ENCODE assay signal across 8 mouse cellular contexts in genomic region chr11:73198603-73199229, GRCm38 (mm10). TPM values are rescaled to one million over a fixed set of nuclear protein-coding genes. Genes with fewer than 3 reads are reported as not detected.
DNase-seq lines count a peak whose midpoint lies in the region; TF ChIP-seq lines count a peak whose summit lies in the region.

Gene Ctns (minus strand): TSS chr11:73199042.

- peaks cover 20% of the 10 kb centered on the region for H3K4me1 ChIP-seq in forebrain, embryonic 10.5 days
- H3K4me1 ChIP-seq in lung, adult 2 months (ENCODE audit: control insufficient read depth, insufficient read depth, low read length), result 0 out of 2 replicates have a peak, but pooled peaks cover 4% of the 10 kb centered on the region
- peaks cover 6% of the 10 kb centered on the region for H3K4me1 ChIP-seq in olfactory bulb, adult 2 months (ENCODE audit: control insufficient read depth, insufficient read depth, low read length)

- peak within 1 kb of the TSS; percentile 78 for H3K4me3 ChIP-seq in forebrain, embryonic 10.5 days
- peak within 1 kb of the TSS; percentile 94 for H3K4me3 ChIP-seq in lung, adult 2 months (replicated peaks; ENCODE audit: extremely low read depth, low read depth, low read length)
- peak within 1 kb of the TSS; percentile 76 for H3K4me3 ChIP-seq in olfactory bulb, adult 2 months (ENCODE audit: insufficient read depth, low read depth, low read length)

- TF ChIP-seq POLR2A in lung, adult 2 months (IDR thresholded peaks at IDR 0.05; ENCODE audit: borderline replicate concordance, extremely low read depth, low read depth, low read length), result peak; percentile 76; the same call in 1 of the 2 replicates
- TF ChIP-seq POLR2A in olfactory bulb, adult 2 months (IDR thresholded peaks at IDR 0.05; ENCODE audit: insufficient read depth, low read depth, low read length), result peak; percentile 72

- peak within 1 kb of the TSS; percentile 81 for H3K27ac ChIP-seq in forebrain, embryonic 10.5 days
- H3K27ac ChIP-seq in olfactory bulb, adult 2 months (ENCODE audit: insufficient read depth, low read depth, low read length), result peak within 1 kb of the TSS; percentile 91

- peaks cover 16% of the 10 kb centered on the region for H3K27me3 ChIP-seq in forebrain, embryonic 10.5 days (ENCODE audit: poor library complexity, severe bottlenecking)

- peaks cover 8% of the 10 kb centered on the region; the same call in 1 of the 2 replicates for H3K36me3 ChIP-seq in forebrain, embryonic 10.5 days (replicated peaks)

- DNase-seq in MEL-GATA-1-ER (ENCODE audit: extremely low read depth, low read depth), result peak; percentile 83
- peak; percentile 97 for DNase-seq in brain, adult 2 months (ENCODE audit: low read depth, low spot score)
- peak; percentile 86 for DNase-seq in forebrain, embryonic 10.5 days (ENCODE audit: extremely low spot score, low spot score)
- peak; percentile 80 for DNase-seq in heart, postnatal 25 days (ENCODE audit: low spot score)
- peak; percentile 87 to 89 for DNase-seq in layer of hippocampus, adult 8-10 months (ENCODE audit: low spot score in 2 of 2)
- DNase-seq in lung, adult 2 months, result no peak
- no peak for DNase-seq in Muller cell, postnatal 12 days (ENCODE audit: inconsistent ontology term)

- WGBS in forebrain, embryonic 10.5 days, result 2% methylated on average over 22 of the region's 22 CpGs
- WGBS in lung, adult 2 months, result under 1% methylated on average over 21 of the region's 22 CpGs
- under 1% methylated on average over 22 of the region's 22 CpGs for WGBS in olfactory bulb, adult 2 months

- no peaks in the 10 kb centered on the region for H3K9me3 ChIP-seq in forebrain, embryonic 10.5 days

- intact Hi-C loops in heart, postnatal 25 days (cut with DNase I), result loop anchor here (2.0 kb wide), 1 partner anchor 20 kb away; no protein-coding TSS in a partner anchor

- TF ChIP-seq CTCF in lung, adult 2 months (IDR thresholded peaks at IDR 0.05; ENCODE audit: insufficient read depth, low read length), result no peak
- peak; percentile 9; the same call in 1 of the 2 replicates for TF ChIP-seq CTCF in olfactory bulb, adult 2 months (IDR thresholded peaks at IDR 0.05; ENCODE audit: insufficient read depth, low read depth, low read length)

RNA-seq across cellular contexts. Expression of gene Ctns, which starts in this region (rescaled TPM):
- 14.8 and 16.1 TPM in 2 replicates for polyA plus RNA-seq in forebrain, embryonic 10.5 days (2016; fragmentation: Nextera tagmentation; extraction: Ambion mirVana)
- total RNA-seq in heart, postnatal 25 days (2021), result 10 to 100 TPM; 12.1 to 14.3 TPM
- 10 to 100 TPM; 19.0 to 30.4 (median 24.5) TPM for total RNA-seq in layer of hippocampus, adult 8-10 months (2022)
- polyA plus RNA-seq in lung, adult 2 months (2012; rRNA removed), result 14.2 and 17.2 TPM in 2 replicates
- polyA plus RNA-seq in olfactory bulb, adult 2 months (2012; ENCODE audit: insufficient read depth, insufficient read length, low replicate concordance, missing spikeins), result not detected in 2 replicates

Comparison
In these comparisons a context has a peak if more than half of its experiments do, and no peak if none do; other contexts are left out.
1. RNA of gene Ctns (polyA plus RNA-seq): 14.2 to 17.2 TPM in lung, adult 2 months and 14.8 to 16.1 TPM in forebrain, embryonic 10.5 days; not detected in olfactory bulb, adult 2 months; every median in the first group is over 10 times any median in the second.
2. DNase-seq: peak in MEL-GATA-1-ER (single experiment), brain, adult 2 months (single experiment), forebrain, embryonic 10.5 days (single experiment), heart, postnatal 25 days (single experiment) and layer of hippocampus, adult 8-10 months (2 of 2); none in lung, adult 2 months (single experiment) and Muller cell, postnatal 12 days (single experiment).
3. Peak in every context shown above with its lines, with median percentiles within 50 percentile points of each other: H3K4me3 ChIP-seq.